Comparison of ENCODE assay signal across 24 mouse cellular contexts in genomic region chr8:64923329-64923728, GRCm38 (mm10). TPM values are rescaled to one million over a fixed set of nuclear protein-coding genes. Genes with fewer than 3 reads are reported as not detected.
DNase-seq lines count a peak whose midpoint lies in the region; ATAC-seq and TF ChIP-seq lines count a peak whose summit lies in the region.
"Had no signal": no experiment of that assay in that cellular context is flagged by ENCODE, and none has a peak within 500 bp of the region (broad histone marks: within the 10 kb centered on the region; RNA-seq: fewer than 3 reads in every experiment).

No protein-coding gene starts in this region.

- over 99% methylated on average over 3 of the region's 3 CpGs for WGBS in thymus, adult 2 months
- 72% methylated on average over 3 of the region's 3 CpGs for WGBS in heart, embryonic 11.5 days (ENCODE audit: insufficient replicate concordance)

- H3K9ac ChIP-seq in heart, embryonic 11.5 days (ENCODE audit: low read depth, low read length): no peak overlapping the region
- H3K9ac ChIP-seq: forebrain, embryonic 13.5 days; hindbrain, embryonic 12.5 days; hindbrain, embryonic 15.5 days had no signal

- no peak overlapping the region for H3K4me2 ChIP-seq in heart, embryonic 11.5 days
- H3K4me2 ChIP-seq: forebrain, embryonic 13.5 days; hindbrain, embryonic 12.5 days; hindbrain, embryonic 15.5 days had no signal

- peak overlapping the region; percentile 52 for H3K27ac ChIP-seq in left cerebral cortex, adult 2 months
- no peak overlapping the region for H3K27ac ChIP-seq in thymus, adult 2 months (ENCODE audit: control insufficient read depth, insufficient read depth, low read length)
- H3K27ac ChIP-seq in heart, embryonic 11.5 days (ENCODE audit: low read depth, low read length): no peak overlapping the region
- H3K27ac ChIP-seq: forebrain, embryonic 10.5 days; forebrain, embryonic 13.5 days; heart, embryonic 10.5 days; hindbrain, embryonic 12.5 days; hindbrain, embryonic 15.5 days had no signal

- no peak for DNase-seq in frontal cortex, postnatal 25 days (ENCODE audit: low spot score in 2 of 2)
- DNase-seq in left cerebral cortex, adult 2 months (ENCODE audit: extremely low spot score in 1 of 2, low spot score in 2 of 2): no peak
- no peak for DNase-seq in left cerebral cortex, postnatal 10 days (ENCODE audit: extremely low spot score in 1 of 2, low spot score in 2 of 2)
- DNase-seq in adipocyte (ENCODE audit: low spot score): peak; percentile 39
- DNase-seq in skeletal muscle tissue, adult 2 months (ENCODE audit: low read depth, low spot score): peak; percentile 29
- DNase-seq in thymus, adult 2 months: no peak
- DNase-seq: adrenal gland, postnatal 14 days; B cell, adult 2 months; cerebellum, adult 11-12 months; cerebellum, adult 8-10 months; cerebellum, postnatal 10 days; cerebellum, postnatal 36 days; gastrocnemius, postnatal 10 days had no signal

- H3K4me1 ChIP-seq in thymus, adult 2 months (replicated peaks; ENCODE audit: control insufficient read depth, insufficient read depth, low read length): no peaks in the 10 kb centered on the region
- no peaks in the 10 kb centered on the region for H3K4me1 ChIP-seq in heart, embryonic 11.5 days (ENCODE audit: control insufficient read depth, insufficient read depth, low read length)
- H3K4me1 ChIP-seq: heart, embryonic 10.5 days; hindbrain, embryonic 12.5 days had no signal

- no peak overlapping the region for H3K4me3 ChIP-seq in left cerebral cortex, adult 2 months
- H3K4me3 ChIP-seq in thymus, adult 2 months (ENCODE audit: control insufficient read depth, insufficient read depth, low read length): no peak overlapping the region
- no peak overlapping the region for H3K4me3 ChIP-seq in heart, embryonic 11.5 days (ENCODE audit: low read depth, low read length)
- H3K4me3 ChIP-seq: forebrain, embryonic 10.5 days; forebrain, embryonic 13.5 days; heart, embryonic 10.5 days; hindbrain, embryonic 12.5 days; hindbrain, embryonic 15.5 days had no signal

- H3K27me3 ChIP-seq in thymus, adult 2 months (ENCODE audit: control insufficient read depth, insufficient read depth, low read length): no peaks in the 10 kb centered on the region
- H3K27me3 ChIP-seq in heart, embryonic 11.5 days (ENCODE audit: control insufficient read depth, insufficient read depth, low read length): no peaks in the 10 kb centered on the region
- H3K27me3 ChIP-seq: CH12.LX; forebrain, embryonic 13.5 days; hindbrain, embryonic 12.5 days; hindbrain, embryonic 15.5 days had no signal

- H3K9me3 ChIP-seq in heart, embryonic 11.5 days (replicated peaks; ENCODE audit: control insufficient read depth, low read length): no peaks in the 10 kb centered on the region
- H3K9me3 ChIP-seq: forebrain, embryonic 10.5 days; forebrain, embryonic 13.5 days; G1E; heart, embryonic 10.5 days; hindbrain, embryonic 12.5 days; hindbrain, embryonic 15.5 days had no signal

- TF ChIP-seq CTCF in left cerebral cortex, adult 2 months (IDR thresholded peaks at IDR 0.05): no peak
- TF ChIP-seq CTCF in thymus, adult 2 months (IDR thresholded peaks at IDR 0.05; ENCODE audit: borderline replicate concordance, control insufficient read depth, extremely low read depth, insufficient read depth, low read length, poor library complexity): no peak

- intact Hi-C loops in left cerebral cortex, adult 2 months (cut with DNase I): no loop called here
- intact Hi-C loops in left cerebral cortex, postnatal 10 days (cut with DNase I): loop anchor here (5.0 kb wide), 1 partner anchor 76 kb away; no protein-coding TSS in a partner anchor

- peak; percentile 58 for ATAC-seq in frontal cortex, adult (ENCODE audit: low TSS enrichment)
- ATAC-seq in heart, embryonic 11.5 days (replicated peaks; ENCODE audit: insufficient number of reproducible peaks, low FRiP score, low TSS enrichment): no peak
- ATAC-seq: forebrain, embryonic 13.5 days; forebrain, embryonic 16.5 days; intestine, postnatal 0 days had no signal

- TF ChIP-seq POLR2A in thymus, adult 2 months (IDR thresholded peaks at IDR 0.05; ENCODE audit: control insufficient read depth, extremely low read depth, insufficient read depth, low read length, poor library complexity): no peak

- H3K36me3 ChIP-seq in thymus, adult 2 months (ENCODE audit: control insufficient read depth, insufficient read depth, low read length): no peaks in the 10 kb centered on the region
- no peaks in the 10 kb centered on the region for H3K36me3 ChIP-seq in heart, embryonic 11.5 days (ENCODE audit: control insufficient read depth, insufficient read depth, low read length)
- H3K36me3 ChIP-seq: forebrain, embryonic 10.5 days; G1E; heart, embryonic 10.5 days; hindbrain, embryonic 12.5 days; hindbrain, embryonic 15.5 days had no signal

RNA-seq across cellular contexts. Expression of gene Tmem192, which starts 23.7 kb away (rescaled TPM):
- 10 to 100 TPM; 24.0 to 24.1 TPM for total RNA-seq in left cerebral cortex, adult 2 months (2021)
- 10 to 100 TPM; 14.7 to 15.0 TPM for total RNA-seq in left cerebral cortex, postnatal 10 days (2021)
- polyA plus RNA-seq in thymus, adult 2 months (2012; rRNA removed): 58.2 and 71.8 TPM in 2 replicates
- 24.8 and 26.8 TPM in 2 replicates for polyA plus RNA-seq in heart, embryonic 11.5 days (2014; fragmentation: Nextera tagmentation; extraction: Ambion mirVana)

Comparison
In these comparisons a context has a peak if more than half of its experiments do, and no peak if none do; other contexts are left out.
1. DNase-seq: peak in adipocyte (single experiment) and skeletal muscle tissue, adult 2 months (single experiment); none in frontal cortex, postnatal 25 days (0 of 2), left cerebral cortex, adult 2 months (0 of 2), left cerebral cortex, postnatal 10 days (0 of 2) and thymus, adult 2 months (single experiment).